Mouse (Mus musculus) bone marrow, adult 2 months (tissue): ENCODE results near the gene Immp2l.

Experiments
- CTCF ChIP-seq: fragments of 200-500 bp; IDR thresholded peaks from 2 replicates; pipeline ENCODE4 v1.5.1; 2011; ENCODE audit warnings: low read length, control low read depth; ENCODE audit not compliant: control insufficient read depth, insufficient read depth
- POLR2A ChIP-seq: fragments of 200-500 bp; IDR thresholded peaks from 2 replicates; pipeline ENCODE4 v1.6.1; 2011; ENCODE audit warnings: low read depth, mild to moderate bottlenecking, control low read depth, low read length, borderline replicate concordance; ENCODE audit not compliant: control insufficient read depth

DNA sequence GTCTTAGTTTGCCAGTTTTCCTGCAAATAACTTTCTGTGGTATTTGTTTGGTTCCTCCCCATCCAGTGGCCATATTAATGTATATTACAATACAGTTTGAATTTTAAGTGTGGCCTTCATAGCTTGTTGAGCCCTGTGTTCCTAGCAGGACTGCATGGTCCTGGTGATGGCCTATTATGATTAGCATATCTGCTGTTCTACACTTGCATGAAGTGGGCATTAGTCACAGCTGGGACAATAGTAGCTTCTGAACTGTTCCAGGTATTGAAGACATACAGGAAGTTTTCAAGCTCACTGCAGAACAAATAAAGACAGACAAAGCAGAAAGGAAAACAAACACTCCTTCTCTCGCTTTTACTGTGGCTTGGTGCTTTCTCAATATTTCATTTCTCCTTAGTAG, 855.5 kb downstream of the Immp2l start:
- no peak for TF ChIP-seq CTCF
- TF ChIP-seq POLR2A: no peak
